Mouse (Mus musculus): ENCODE measurements at regions not wholly inside any gene's neighbourhood (a gene's known extent, or its start where the extent isn't known, plus 50 kb on each side); places are given as distances from the start of the nearest gene placed in this dataset.
"Not testable (repeated sequence)": the region's sequence is repeated elsewhere in the genome, so short reads cannot be mapped to it uniquely, and the experiment has no call there.

DNA sequence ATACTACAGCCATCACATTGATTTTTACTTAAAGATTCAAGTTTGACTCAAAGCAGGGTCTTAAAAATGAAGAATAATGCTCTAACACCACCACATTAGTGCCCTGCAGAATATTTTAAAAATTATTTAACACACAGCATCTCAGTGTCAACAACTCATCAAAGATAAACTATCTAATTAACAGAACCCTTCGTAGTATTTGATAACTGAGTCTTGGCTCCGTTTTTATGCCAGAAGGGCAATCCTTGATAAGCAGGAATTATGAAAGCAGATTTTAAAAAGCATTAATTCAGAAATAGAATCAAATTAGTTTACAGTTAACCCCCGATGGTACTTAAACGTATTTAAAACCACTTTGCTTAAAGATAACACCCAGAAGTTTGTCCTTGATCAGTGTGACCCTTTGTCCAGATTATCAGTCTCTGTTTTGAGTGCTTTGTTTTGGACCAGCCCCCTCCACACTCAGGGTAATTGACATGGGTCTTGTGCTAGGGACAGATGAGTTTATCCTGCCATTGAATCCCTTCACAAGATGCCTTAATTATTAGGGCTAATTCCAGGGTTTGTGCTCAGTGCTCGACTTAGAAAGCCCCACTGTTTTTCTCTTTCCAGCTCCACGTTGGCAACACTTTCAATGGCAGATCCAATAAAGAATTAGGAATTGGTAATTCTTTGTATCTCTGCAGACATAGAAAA, 69.4 kb upstream of the Dph6 start:
- no peak for DNase-seq

DNA sequence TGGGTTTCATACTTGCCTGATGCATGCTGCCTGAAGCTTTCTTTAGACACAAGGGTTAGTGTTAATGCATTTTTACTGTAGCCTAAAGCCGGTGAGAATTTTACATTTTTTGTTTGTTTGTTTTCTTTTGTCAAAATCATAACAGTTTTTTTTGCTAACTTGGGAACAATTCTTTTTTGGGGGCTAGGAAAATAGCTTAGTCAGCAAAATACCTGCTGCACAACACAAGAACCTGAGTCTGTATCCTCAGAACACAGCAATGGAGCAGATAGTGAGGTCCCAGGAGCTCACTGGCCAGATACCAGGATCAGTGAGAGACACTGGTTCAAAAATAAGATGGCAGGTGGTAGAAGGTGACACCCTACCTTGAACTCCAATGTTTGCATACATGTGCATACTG, 72.4 kb upstream of the Dph6 start:
- no peak for DNase-seq

DNA sequence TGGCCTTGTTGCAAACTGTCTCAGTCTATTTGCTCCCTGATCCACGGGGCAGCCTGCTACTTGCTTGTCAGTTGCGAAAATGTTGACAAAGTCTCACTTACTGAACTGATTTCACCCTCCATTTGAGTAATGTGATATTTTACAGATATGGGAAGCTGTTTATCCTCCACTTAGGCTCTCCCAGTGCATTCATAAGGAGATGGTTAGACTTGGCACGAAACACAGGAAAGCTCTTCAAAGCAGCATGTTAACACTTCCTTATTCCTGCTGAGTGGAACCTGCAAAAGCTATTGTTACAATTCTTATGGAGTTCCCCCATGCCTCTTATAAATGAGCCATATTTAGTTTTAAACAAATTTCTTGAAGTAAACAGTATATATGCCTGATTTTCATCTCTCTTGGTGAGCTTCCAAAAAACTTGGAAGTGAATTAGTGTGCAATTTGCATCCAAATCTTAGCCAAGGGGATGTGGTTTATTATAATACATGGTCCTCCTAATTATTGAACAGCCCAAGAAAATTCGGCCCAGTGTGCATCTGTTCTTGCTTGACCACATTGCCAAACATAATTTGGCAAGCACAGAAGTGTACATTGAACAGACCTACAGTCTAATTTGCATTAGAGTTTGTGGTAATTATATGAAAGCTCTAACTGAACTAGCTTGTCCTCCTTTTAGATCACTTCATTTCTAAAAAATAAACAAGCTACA, 80.3 kb upstream of the Dph6 start:
- peak in 1 of 2 experiments; percentile 3 for DNase-seq

DNA sequence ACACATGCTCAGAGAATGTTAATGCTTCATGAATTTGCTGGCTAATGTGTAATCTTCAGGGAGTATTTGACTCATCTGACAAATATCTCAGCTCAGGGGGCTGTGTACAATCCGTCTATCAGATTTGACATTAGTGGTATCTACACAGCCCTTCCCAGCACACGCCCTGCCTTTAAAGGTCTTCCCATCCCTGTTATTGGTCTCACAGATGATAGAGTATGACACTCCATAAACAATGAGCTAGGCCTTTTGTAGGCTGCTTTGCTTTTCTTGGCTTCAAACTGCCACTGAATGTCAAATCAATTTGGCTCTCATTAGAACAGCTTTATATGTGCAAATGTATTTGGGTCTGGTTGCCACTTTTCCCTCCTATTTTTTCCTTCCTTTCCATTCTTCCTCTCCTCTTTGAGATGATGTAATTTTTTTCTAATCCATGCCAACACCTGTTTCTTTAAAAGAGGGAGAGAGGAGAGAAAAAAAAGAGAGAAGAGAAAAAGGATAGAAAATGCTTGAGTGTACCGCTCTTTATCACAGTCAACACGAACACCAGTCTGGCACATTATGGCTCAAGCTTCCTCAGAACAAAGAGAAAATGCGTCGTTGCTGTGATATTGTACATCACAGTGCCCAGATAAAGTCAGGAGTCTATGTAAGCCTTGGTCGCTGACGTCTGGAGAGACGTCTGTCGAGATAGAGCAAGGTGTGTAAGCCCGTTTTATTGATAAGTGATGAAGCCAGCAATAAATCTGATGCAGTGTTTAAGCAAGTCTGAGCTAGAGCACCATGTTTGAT, 84.9 kb upstream of the Dph6 start:
- peak in 1 of 2 experiments; percentile 2 for DNase-seq

DNA sequence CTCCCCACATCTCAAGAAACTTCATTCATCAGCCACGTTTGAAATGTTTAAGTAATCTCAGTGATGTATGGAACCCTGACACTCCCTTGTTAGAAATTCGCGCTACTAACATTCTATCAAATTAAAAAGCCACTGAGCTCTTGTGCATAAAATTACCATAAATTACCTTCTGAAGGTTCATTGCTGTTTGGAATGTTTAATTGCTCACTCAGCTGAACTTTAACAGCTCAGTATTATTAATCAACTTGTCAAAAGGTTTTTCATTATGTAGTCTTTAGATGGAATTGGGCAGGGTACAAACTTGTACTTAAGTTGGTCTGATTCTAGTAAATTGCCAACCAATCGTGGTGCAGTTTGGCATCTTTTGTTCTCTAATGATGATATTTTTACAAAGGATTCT, 108.5 kb upstream of the Dph6 start:
- no peak for DNase-seq

DNA sequence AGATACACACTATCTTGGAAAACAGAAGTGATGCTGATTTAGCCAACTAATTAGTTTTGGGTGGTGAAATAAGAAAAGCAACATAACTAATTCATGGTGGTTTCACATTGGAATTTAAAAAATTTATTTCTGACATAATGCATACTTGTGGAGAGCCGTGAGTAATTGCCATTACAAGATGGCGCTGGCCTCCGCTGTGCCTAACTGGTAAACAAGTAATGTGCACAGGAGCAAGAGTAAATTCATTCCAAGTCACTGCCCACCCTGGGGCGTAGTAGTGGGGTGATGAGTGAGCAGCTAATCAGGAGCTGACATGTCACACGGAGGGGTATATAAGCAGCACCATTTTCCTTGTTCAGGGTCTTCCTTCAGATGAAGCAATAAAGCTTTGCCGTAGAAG, 119.0 kb upstream of the Dph6 start:
- DNase-seq, result not testable (repeated sequence)

DNA sequence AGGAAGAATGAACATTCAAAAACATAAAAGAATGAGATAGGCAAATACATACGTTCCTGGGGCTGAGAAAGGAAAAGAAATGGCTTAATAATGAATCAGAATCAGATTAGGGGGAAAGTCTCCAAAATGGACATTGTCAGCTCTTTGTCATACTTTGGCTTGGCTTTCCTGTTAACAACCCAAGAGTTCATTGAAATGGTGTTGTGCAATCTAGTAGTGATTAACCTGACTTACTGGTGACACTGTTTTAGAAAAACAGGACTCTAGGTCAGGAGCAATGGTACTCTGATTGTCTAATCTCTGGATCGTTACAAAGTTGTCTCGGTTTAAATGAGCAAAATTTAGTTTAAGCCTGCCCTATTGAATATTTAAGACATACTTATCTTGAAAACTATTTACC, 119.5 kb upstream of the Dph6 start:
- DNase-seq, result no peak

DNA sequence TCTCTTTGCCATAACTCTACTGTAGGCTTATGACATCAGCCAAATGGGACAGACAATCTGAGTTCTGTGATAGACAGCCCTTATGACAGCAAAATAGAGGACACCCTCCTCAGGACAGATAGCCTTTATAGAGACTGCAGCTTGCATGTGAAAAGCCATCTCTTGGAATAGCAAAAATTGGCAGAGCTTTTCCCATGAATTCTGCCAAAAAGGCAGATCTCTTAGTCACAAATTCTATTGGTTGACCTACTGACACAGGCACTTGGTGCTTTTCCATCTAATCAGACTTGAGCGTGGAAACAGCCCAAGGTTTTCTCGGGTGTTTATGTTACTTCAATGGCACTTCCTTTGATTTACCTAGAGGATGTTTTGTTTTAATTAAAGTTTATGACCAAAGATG, 120.8 kb upstream of the Dph6 start:
- peak in 1 of 2 experiments; percentile 7 for DNase-seq

DNA sequence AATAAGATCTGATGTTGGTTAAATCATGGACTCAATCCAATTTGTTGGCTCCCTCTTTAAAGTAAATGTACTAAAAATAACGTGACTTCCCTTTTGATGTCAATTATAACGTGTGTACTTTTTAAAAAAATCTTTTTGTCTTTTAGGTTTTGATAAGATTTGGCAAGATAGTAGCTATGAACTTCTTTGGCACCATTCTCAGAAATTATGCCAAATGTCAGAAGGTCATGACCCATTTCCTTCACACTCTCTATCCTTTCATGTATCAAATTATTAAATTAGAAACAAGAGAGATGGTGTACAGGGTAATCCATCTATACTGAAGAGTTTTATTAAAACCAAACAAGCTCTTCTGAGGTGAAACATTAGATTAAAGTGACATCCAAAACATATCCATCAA, 121.4 kb upstream of the Dph6 start:
- DNase-seq, result no peak

DNA sequence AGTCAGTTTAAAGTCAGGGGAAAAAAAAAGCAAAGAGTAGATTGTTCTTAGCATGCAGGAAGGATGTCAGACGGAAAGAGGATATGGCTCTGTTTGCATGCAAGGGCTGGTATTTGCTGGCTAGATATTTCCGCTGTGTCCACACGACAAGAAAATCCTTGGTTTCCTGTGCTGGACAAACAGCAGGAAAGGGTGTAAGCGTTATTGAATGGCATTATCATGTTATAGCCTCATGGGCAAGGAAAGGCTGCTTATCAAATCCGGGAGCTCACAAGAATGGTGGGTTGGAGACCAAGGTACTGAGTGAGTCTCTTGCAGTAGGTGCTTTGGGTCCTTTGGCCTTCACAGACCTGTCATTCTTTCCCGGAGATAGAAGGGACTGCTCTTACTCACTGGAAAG, 127.7 kb upstream of the Dph6 start:
- DNase-seq, result no peak

DNA sequence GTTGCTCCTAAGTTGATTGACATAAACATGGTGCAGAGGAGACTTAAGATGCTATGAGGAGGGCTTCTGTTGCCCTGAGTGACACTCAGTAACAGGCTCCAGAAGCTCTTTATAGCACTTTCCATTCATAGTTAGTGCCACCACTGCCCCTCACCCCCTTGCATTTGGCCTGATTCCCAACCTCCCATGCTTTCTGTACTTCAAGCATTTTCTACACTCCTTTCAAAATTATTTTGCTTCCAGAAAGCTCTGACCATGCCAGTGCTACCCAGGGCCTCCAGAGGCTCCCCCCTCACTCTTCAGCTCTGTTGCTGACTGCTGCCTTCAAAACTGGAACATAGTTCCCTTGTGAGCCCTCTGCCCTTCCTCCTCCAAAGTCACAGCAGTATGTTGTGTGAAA, 129.4 kb upstream of the Dph6 start:
- DNase-seq, result peak; percentile 3 to 7

DNA sequence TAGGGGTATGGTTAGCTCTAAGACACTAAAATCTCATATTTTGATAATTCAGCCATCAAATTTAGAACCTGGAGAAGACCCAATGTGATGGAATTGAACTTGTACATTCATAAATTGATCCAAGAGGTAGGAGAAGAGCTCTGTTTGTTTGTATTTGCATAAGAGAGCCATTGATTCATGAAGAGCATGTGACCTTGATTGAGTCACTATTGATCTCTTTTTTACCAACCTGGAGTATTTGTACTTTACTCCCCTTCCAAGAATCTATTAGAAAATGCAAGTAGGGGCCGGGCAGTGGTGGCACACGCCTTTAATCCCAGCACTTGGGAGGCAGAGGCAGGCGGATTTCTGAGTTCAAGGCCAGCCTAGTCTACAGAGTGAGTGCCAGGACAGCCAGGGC, 133.5 kb upstream of the Dph6 start:
- no peak for DNase-seq

DNA sequence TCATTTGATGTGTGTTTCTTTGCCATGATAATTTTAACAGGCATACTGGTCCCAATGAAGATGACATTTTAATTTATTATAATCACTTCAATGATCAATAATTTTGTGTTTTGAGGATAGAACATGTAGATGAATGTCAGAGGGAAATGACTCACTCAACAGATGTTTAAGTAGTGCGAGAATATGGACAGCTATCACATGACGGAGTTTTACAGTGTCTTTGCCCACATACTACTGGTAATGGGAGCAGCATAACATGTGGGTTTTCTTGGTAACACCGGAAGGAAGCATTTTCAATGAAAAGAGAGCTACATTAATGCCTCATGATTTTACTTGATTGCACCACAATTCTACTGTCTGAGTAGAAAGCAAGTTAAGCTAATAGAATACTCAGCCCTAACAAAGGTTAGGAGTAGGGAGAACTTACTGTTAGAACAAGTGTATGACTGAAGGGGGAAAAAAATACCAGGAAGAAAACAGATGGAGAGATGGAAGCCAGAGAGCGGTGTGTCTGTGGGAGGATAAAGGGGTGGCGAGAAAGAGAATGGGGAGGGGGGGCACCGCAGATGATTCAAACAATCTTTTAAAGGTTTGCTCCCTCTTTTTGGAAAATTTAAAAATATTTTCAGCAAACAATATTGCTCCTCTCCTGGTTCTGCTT, 142.0 kb upstream of the Dph6 start:
- no peak for DNase-seq

DNA sequence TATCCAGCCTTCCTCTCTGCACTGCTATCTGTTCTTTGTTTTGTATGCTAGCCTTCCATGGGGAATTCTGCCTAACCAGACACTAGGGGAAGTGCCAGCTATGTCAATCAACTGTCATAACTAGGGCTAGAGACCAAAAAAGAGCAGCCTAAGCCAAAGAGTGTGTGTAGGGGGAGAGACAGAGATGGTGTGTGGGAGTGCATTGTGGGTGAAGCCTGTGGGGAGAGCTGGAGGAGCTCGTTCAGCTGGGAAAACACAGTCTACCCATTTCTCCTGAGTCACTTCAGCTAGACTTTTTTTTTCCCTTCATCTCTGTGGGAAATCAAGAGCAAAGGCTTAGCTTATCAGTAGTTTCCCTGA, 142.5 kb upstream of the Dph6 start:
- no peak for DNase-seq

DNA sequence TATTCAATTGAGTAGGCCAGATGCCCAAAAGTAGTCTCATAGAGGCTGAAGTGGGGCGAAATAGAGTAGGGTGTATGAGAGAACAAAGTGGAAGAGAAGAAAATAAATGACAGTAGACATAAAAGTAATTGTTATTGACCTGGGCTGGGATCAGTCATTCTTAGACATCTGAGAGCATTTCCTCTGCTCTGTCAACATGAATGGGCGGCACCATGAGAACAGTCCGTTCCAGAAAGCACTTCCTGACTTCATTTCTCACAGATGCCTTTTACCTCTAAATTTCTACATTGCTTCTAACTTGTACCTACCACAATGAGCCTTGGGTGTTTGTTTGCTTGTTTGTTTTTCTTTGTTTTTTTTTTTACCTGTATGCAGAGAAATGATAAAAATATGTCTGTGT, 148.5 kb upstream of the Dph6 start:
- DNase-seq, result no peak

DNA sequence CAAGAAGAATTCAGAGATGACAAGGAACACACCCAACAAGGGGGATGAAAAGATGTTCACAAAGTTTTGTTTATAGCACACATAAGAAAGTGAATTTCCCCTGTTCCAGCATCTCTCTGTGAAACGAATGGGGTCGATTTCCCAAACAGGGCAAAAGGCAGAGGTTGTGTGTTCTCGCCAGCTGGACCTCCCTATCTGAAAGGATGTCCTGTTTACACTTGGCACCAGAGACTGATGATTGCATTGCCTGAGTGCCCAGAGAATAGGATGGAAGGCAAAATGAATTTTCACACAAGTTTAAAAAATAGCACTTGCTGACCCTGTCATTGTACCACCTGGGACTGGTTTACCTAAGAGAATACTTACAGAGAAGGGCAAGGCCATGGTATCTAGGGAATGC, 149.2 kb upstream of the Dph6 start:
- DNase-seq, result no peak

DNA sequence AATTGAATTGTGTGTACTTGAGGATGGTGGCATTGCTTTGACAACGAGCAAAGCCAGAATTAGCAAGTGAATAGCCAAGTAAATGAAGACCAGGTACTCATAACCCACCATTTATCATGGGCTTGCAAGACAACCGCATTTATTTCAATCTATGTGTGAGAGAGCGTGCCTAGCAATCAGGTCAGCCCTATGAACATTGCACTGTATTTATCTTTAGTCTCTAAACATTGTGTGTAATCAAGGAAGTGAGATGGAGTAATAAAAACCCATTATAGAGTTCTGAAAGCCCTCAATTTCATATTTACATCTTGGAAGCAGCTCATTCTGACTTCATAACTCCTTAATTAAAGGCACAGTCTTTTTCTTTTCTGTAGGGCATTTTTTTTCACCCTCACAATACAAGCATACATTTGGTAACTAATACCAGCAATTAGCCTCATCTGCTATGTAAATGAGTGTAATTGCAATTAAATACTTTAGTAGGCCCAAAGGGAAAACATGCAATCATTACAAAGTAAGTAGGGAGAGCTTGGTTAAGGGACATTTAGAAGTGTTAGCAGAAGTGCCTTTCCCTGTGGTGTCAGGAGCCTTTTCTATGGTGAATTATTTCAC, 150.8 kb upstream of the Dph6 start:
- DNase-seq, result no peak

DNA sequence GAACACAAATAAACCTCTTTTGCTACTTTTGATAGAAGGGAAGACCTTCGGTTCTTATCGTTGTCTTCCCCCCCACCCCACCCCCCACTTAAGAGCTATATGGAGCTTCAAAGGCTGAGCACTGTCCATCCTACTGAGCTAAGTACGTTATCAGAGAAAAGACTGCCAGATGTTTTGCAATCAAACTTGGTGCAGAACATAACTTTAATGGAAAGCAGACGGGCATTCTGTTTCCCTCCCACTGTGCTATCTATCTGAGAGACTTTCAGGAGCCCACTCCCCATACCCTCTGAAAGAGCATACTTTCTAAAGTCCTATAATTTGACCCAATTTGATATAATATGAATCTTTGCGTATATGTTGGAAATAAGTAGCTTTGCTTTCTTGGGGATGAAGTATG, 153.3 kb upstream of the Dph6 start:
- no peak for DNase-seq

DNA sequence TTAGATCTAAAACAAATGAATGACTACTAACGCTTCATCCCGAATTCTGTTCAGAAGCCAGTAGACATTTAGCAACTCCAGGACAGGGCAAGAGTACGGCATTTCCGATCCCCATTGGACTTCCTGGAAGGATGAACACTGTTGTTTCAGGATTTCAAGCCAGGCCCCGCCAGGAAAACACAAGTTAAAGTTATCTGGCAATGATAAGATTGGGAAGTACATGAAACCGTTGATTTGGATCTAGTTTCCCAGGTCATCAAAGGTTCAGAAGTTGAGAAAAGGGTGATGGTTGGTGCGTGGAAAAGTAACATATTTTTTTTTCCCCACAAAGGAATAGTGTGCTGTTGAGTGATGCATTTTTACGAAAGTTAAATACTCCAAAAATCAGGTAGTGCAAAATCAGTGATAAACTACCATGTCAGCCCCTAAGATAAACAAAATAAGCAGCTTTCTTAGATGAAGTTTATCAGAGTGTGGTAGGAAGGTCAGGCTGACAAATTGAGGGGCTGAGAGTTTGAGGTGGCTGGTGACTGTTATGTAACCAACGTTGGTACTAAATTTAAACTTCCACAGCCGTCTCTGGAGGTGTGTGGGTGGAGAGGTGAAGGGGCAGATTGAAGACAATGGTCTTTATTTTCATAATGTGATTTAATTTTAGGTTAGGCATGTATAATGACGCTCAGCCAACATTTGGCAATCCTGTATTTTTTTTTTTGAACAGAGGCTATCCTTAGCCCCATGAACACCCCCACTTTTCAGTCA, 157.6 kb upstream of the Dph6 start:
- peak; percentile 10 to 32 for DNase-seq

DNA sequence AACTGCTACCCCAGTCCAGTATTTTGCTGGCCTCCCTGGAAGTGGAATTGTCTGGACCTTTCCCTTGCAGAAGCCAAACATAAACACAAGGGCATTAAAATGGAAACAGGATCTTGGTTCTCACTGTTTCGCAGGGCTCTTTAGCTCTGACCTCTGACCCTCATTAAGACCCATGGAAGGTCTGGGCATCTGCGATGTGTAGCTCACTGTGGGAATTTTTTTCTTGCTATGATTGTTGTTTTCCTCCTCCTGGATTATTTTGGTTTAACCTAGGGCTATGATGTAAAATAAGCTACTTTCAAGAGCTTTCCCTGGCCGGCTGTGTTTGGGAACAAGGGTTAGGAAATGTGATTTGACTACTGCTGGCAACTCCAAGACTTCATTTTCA, 158.1 kb upstream of the Dph6 start:
- peak in 1 of 2 experiments; percentile 5 for DNase-seq

DNA sequence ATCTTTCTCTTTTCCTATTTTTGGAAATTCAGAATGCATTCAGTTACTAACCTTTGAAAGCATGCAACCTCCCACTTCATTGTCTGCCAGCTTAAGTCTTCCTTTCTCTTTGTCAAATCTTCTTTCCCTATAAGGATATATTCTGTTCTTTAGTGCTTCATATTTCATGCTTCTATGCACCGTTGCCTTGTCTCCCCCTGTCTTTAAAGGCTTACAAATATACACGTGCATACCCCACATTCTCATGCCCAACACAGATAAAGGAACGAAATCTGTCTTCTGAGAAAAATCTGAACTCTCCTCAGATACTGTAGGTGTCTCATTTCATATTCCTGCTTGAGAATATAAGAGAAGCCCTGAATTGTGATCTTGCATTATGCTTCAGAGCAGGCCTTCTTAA, 167.9 kb upstream of the Dph6 start:
- DNase-seq, result no peak

DNA sequence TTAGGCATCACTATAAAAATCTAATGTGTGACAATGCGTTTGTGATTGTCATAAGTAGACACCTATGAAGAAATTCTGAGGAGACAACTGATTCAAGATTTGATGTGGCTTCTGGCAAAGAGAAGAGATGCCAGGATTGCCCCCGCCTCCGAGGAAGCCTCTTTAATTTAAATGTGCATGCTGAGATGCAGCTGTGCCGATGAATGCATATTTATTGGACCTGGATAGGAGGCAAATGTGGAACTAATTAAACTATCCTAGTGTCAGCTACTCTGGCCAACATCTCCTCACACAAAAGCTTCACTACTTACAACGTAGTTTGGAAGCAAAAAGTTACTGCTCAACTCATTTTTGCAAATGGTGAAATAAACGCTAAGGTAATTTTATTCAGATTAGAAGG, 173.4 kb upstream of the Dph6 start:
- no peak for DNase-seq
